Mouse (Mus musculus) olfactory bulb, adult 2 months (tissue): ENCODE data around the gene Opalin.

ENCODE experiments used
- CTCF ChIP-seq: fragments of 200-500 bp; IDR thresholded peaks from 2 replicates; pipeline ENCODE4 v1.5.1; 2012; ENCODE audit warnings: low read depth, mild to moderate bottlenecking, low read length, moderate library complexity; ENCODE audit not compliant: insufficient read depth
- POLR2A ChIP-seq: fragments of 200-500 bp; IDR thresholded peaks from 2 replicates; pipeline ENCODE4 v1.6.1; 2012; ENCODE audit warnings: mild to moderate bottlenecking, low read depth, low read length, moderate library complexity; ENCODE audit not compliant: insufficient read depth

DNA sequence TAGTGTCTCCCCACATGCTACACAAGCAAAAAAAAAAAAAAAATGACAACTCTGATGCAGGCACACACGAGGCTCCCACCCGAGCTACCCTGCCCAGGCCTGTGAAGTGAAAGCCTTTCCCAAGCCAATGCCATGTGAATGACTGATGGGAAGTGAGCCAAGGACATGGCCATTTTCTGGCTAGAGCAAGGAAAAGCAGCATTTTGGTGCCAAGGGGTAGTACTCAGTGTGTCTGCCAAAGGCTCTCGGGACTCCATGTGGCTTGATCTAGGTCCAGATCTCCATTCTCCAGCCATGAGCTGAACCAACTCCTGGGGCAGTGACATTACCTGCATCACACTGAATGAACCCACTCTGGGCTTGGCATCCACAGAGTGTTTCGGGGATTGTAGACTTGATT is 40.4 kb upstream of the Opalin start:
- no peak for TF ChIP-seq CTCF
- no peak for TF ChIP-seq POLR2A
